Mouse (Mus musculus): ENCODE measurements around the gene Cadps. TPM values are rescaled to one million over a fixed set of nuclear protein-coding genes. Genes with fewer than 3 reads are reported as not detected.

Cadps gene
- polyA plus RNA-seq, 1 experiment from 2014 or later = not detected

DNA sequence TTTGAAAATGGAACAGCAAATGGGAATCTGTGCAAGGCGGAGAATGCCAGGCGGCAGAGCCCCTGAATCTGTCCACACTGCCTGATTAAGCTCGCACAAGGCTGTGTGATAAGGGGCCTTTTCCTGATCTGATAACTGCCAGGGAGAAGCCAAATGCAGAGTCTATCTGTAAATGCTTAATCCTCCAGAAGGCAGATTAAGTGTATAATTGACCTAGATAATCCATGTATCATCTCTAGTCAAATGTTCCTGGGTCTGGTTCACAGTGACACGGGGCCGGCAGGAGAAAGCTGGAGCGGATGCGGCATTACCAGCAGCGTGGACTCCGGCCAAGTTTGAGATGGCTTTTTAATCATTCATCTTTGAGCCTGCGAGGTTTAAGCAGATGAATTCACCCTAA is 416.3 kb downstream of the Cadps start:
- H3K27ac ChIP-seq (ENCODE audit: low read length) = no peak overlapping the region
- 69% methylated on average over 10 of the region's 10 CpGs for WGBS (ENCODE audit: insufficient replicate concordance)
- no peaks in the 10 kb centered on the region for H3K36me3 ChIP-seq (ENCODE audit: control insufficient read depth, insufficient read depth)
- H3K4me2 ChIP-seq (ENCODE audit: low read depth, low read length) = no peak overlapping the region
- no peaks in the 10 kb centered on the region for H3K9me3 ChIP-seq (replicated peaks; ENCODE audit: control insufficient read depth, low read length)
- no peak overlapping the region for H3K9ac ChIP-seq (ENCODE audit: low read depth, low read length)
- no peaks in the 10 kb centered on the region for H3K27me3 ChIP-seq (ENCODE audit: control insufficient read depth, insufficient read depth, low read depth, low read length)
- no peak overlapping the region for H3K4me3 ChIP-seq (ENCODE audit: low read depth, low read length)
- H3K4me1 ChIP-seq (ENCODE audit: control insufficient read depth, low read depth, low read length) = no peaks in the 10 kb centered on the region
- ATAC-seq (ENCODE audit: low read depth) = no peak

DNA sequence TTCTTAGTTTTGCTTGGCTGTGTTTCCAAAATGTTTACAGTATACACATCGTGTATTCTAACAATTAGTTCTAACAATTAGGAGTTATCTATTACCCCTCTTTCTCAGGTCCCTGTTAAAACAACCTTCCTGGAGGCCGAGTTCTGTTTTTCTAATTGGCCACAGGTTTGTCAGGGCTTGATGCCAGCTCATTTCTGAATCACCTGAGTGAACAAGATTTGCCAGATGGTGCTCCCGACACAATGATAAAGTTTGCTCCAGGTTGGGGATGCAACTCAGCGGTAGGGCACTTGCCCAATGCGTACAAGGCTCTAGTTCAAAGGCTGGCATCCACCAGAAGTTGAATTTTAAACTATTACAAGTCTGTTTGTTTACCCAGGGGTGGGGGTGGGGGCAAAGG is 417.7 kb downstream of the Cadps start:
- Histone ChIP-seq H3K27me3 (ENCODE audit: control insufficient read depth, insufficient read depth, low read depth, low read length) (no peaks in the 10 kb centered on the region), H3K27ac (ENCODE audit: low read length) (no peak overlapping the region), H3K4me2 (ENCODE audit: low read depth, low read length) (no peak overlapping the region), H3K9ac (ENCODE audit: low read depth, low read length) (no peak overlapping the region), H3K4me3 (ENCODE audit: low read depth, low read length) (no peak overlapping the region), H3K9me3 (replicated peaks; ENCODE audit: control insufficient read depth, low read length) (no peaks in the 10 kb centered on the region), H3K4me1 (ENCODE audit: control insufficient read depth, low read depth, low read length) (no peaks in the 10 kb centered on the region), H3K36me3 (ENCODE audit: control insufficient read depth, insufficient read depth) (no peaks in the 10 kb centered on the region)
- 43% methylated on average over 5 of the region's 5 CpGs for WGBS (ENCODE audit: insufficient replicate concordance)
- no peak for ATAC-seq (ENCODE audit: low read depth)

DNA sequence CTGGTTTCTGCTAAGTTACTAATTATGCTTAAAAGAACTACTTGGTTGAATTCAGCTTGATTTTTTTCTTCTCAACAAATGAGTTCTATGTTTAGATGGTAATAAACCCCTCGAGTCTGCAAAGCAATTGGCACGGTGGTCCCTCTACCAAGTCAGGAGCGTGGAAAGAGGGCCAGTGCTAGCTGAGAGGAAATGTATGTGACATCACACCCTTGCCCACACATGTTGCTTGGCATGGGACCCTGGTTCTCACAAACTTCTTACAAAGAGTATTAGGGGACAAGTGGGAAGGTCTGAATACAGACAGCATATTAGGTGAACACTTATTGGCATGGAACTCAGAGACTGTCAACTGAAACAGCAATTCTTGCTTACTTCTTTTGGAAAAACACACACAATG is 418.2 kb downstream of the Cadps start:
- no peaks in the 10 kb centered on the region for H3K4me1 ChIP-seq (ENCODE audit: control insufficient read depth, low read depth, low read length)
- no peak for ATAC-seq (ENCODE audit: low read depth)
- H3K27ac ChIP-seq (ENCODE audit: low read length) = no peak overlapping the region
- H3K9ac ChIP-seq (ENCODE audit: low read depth, low read length) = no peak overlapping the region
- H3K4me2 ChIP-seq (ENCODE audit: low read depth, low read length) = no peak overlapping the region
- no peaks in the 10 kb centered on the region for H3K27me3 ChIP-seq (ENCODE audit: control insufficient read depth, insufficient read depth, low read depth, low read length)
- no peaks in the 10 kb centered on the region for H3K9me3 ChIP-seq (replicated peaks; ENCODE audit: control insufficient read depth, low read length)
- WGBS (ENCODE audit: insufficient replicate concordance) = 60% methylated on average over 3 of the region's 3 CpGs
- no peak overlapping the region for H3K4me3 ChIP-seq (ENCODE audit: low read depth, low read length)
- H3K36me3 ChIP-seq (ENCODE audit: control insufficient read depth, insufficient read depth) = no peaks in the 10 kb centered on the region

DNA sequence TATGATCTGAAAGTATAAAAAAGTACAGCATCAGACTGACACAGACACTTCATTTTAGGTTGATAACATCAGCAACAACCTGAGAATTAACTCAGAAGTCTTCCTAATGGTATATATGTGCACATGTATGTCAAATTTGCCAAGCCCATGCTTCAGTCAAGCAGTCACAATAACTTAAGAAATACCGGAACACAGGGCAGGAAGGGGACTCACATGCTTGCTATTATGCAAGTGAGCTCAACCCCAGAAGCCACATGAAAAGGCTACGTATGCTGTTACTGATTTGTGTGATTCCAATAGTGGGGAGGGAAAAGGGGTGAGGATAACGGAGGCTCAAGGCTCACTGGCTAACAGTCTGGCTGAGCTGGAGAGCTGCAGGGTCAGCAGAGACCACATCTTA is 418.8 kb downstream of the Cadps start:
- no peaks in the 10 kb centered on the region for H3K9me3 ChIP-seq (replicated peaks; ENCODE audit: control insufficient read depth, low read length)
- no peak overlapping the region for H3K4me2 ChIP-seq (ENCODE audit: low read depth, low read length)
- H3K27me3 ChIP-seq (ENCODE audit: control insufficient read depth, insufficient read depth, low read depth, low read length) = no peaks in the 10 kb centered on the region
- no peak for ATAC-seq (ENCODE audit: low read depth)
- no peak overlapping the region for H3K9ac ChIP-seq (ENCODE audit: low read depth, low read length)
- no peaks in the 10 kb centered on the region for H3K4me1 ChIP-seq (ENCODE audit: control insufficient read depth, low read depth, low read length)
- WGBS (ENCODE audit: insufficient replicate concordance) = 53% methylated on average over 3 of the region's 3 CpGs
- H3K4me3 ChIP-seq (ENCODE audit: low read depth, low read length) = no peak overlapping the region
- no peaks in the 10 kb centered on the region for H3K36me3 ChIP-seq (ENCODE audit: control insufficient read depth, insufficient read depth)
- no peak overlapping the region for H3K27ac ChIP-seq (ENCODE audit: low read length)

DNA sequence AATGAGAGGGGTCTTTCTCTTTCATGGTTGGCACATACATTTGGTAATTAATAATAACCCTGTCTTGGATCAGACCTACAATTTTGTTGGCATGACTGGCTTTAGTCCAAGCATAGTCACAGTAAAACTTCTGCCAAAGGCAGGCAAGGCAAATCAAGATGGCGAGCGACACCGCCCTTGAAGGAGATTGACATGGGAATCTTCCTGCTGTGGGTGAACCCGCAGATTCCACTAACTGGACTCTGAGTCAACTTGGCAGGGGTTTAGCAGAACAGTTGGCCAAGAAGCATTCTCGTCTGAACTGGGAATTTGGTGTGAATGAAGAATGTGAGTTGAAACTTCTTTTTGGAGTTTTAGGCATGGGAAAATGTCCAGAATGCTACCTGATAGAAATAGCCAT is 422.8 kb downstream of the Cadps start:
- WGBS (ENCODE audit: insufficient replicate concordance) = 55% methylated on average over 5 of the region's 5 CpGs
- H3K9ac ChIP-seq (ENCODE audit: low read depth, low read length) = no peak overlapping the region
- H3K36me3 ChIP-seq (ENCODE audit: control insufficient read depth, insufficient read depth) = no peaks in the 10 kb centered on the region
- no peak overlapping the region for H3K27ac ChIP-seq (ENCODE audit: low read length)
- ATAC-seq (ENCODE audit: low read depth) = no peak
- no peaks in the 10 kb centered on the region for H3K9me3 ChIP-seq (replicated peaks; ENCODE audit: control insufficient read depth, low read length)
- H3K27me3 ChIP-seq (ENCODE audit: control insufficient read depth, insufficient read depth, low read depth, low read length) = no peaks in the 10 kb centered on the region
- no peak overlapping the region for H3K4me3 ChIP-seq (ENCODE audit: low read depth, low read length)
- H3K4me2 ChIP-seq (ENCODE audit: low read depth, low read length) = no peak overlapping the region
- H3K4me1 ChIP-seq (ENCODE audit: control insufficient read depth, low read depth, low read length) = no peaks in the 10 kb centered on the region

DNA sequence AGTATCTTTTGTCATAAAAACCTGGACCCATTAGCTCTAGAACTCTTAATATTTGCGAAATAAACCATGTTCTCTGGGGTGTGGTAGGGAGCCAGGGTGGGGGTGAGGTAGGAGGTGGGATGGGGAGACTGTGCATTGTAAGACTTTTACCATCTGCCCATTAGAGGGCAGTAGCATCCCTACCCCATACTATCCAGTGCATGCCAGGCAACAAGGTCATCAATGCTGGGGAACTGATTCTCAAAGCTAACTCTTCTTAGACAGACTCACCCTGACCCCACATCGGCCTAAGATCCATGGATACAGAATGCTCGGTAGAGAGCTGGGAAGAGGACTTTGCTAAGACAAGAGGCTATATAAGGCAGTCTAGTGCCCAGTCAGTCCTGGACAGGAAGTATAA is 425.3 kb downstream of the Cadps start:
- 51% methylated on average over 3 of the region's 3 CpGs for WGBS (ENCODE audit: insufficient replicate concordance)
- Histone ChIP-seq H3K4me1 (ENCODE audit: control insufficient read depth, low read depth, low read length) (no peaks in the 10 kb centered on the region), H3K27ac (ENCODE audit: low read length) (no peak overlapping the region), H3K4me3 (ENCODE audit: low read depth, low read length) (no peak overlapping the region), H3K36me3 (ENCODE audit: control insufficient read depth, insufficient read depth) (no peaks in the 10 kb centered on the region), H3K9me3 (replicated peaks; ENCODE audit: control insufficient read depth, low read length) (no peaks in the 10 kb centered on the region), H3K27me3 (ENCODE audit: control insufficient read depth, insufficient read depth, low read depth, low read length) (no peaks in the 10 kb centered on the region), H3K4me2 (ENCODE audit: low read depth, low read length) (no peak overlapping the region), H3K9ac (ENCODE audit: low read depth, low read length) (no peak overlapping the region)
- no peak for ATAC-seq (ENCODE audit: low read depth)

DNA sequence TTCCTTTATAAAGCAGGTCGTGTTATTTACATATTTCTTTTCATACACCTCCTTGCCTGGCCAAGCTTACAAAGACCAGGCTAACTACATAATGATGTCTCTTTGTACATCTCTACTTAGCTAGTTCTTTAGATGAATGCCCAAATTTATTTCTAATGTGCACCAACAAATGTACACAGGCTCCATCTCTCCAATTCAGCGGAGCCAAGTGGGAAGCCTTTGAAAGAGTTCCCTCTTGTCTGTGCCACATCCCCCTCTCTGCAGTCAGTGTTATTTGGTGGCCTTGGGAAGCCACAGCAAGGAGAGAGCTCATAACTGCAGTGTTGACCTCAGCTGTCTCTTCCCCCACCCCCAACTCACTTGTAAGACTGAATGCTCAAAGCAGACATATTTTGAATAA is 428.6 kb downstream of the Cadps start:
- no peaks in the 10 kb centered on the region for H3K4me1 ChIP-seq (ENCODE audit: control insufficient read depth, low read depth, low read length)
- no peaks in the 10 kb centered on the region for H3K36me3 ChIP-seq (ENCODE audit: control insufficient read depth, insufficient read depth)
- no peak for ATAC-seq (ENCODE audit: low read depth)

DNA sequence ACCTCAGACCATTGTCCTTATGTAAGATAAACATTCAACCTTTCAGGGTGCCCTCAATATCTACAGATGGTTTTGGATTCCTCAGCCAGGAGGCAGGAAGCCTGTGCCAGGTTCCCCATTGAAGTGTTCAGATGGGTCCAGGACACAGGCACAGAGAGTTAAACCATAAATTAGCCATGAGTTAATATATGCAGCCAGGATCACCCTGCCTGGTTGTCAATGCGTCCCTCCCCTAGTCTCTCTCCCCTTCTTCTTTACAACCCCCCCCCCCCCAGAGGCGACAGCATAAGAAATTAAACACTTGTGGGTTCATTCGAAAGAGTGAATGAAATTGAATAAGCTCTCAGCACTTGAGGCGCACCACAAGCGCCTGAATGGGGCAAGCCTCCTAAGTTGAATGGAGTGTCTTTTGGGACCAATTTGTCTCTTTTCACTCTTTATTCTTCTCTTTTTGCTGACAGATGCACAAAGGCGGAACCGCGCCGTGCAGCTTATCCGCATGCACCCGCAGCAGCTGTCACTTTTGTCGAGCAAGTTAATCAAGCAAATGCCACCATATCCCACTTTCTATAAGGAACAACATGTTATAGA is 429.5 kb downstream of the Cadps start:
- Histone ChIP-seq H3K36me3 (ENCODE audit: control insufficient read depth, insufficient read depth) (no peaks in the 10 kb centered on the region), H3K4me3 (ENCODE audit: low read depth, low read length) (no peak overlapping the region), H3K4me1 (ENCODE audit: control insufficient read depth, low read depth, low read length) (no peaks in the 10 kb centered on the region), H3K27ac (ENCODE audit: low read length) (no peak overlapping the region), H3K9me3 (replicated peaks; ENCODE audit: control insufficient read depth, low read length) (no peaks in the 10 kb centered on the region), H3K4me2 (ENCODE audit: low read depth, low read length) (no peak overlapping the region), H3K9ac (ENCODE audit: low read depth, low read length) (no peak overlapping the region), H3K27me3 (ENCODE audit: control insufficient read depth, insufficient read depth, low read depth, low read length) (no peaks in the 10 kb centered on the region)
- 56% methylated on average over 12 of the region's 12 CpGs for WGBS (ENCODE audit: insufficient replicate concordance)
- ATAC-seq (ENCODE audit: low read depth) = no peak

More for the DNA sequence above, 428.6 kb downstream of the Cadps start:
- Histone ChIP-seq H3K9ac (ENCODE audit: low read depth, low read length) (no peak overlapping the region), H3K27me3 (ENCODE audit: control insufficient read depth, insufficient read depth, low read depth, low read length) (no peaks in the 10 kb centered on the region), H3K27ac (ENCODE audit: low read length) (no peak overlapping the region), H3K9me3 (replicated peaks; ENCODE audit: control insufficient read depth, low read length) (no peaks in the 10 kb centered on the region), H3K4me3 (ENCODE audit: low read depth, low read length) (no peak overlapping the region), H3K4me2 (ENCODE audit: low read depth, low read length) (no peak overlapping the region)
- WGBS (ENCODE audit: insufficient replicate concordance) = 54% methylated on average over 2 of the region's 2 CpGs

DNA sequence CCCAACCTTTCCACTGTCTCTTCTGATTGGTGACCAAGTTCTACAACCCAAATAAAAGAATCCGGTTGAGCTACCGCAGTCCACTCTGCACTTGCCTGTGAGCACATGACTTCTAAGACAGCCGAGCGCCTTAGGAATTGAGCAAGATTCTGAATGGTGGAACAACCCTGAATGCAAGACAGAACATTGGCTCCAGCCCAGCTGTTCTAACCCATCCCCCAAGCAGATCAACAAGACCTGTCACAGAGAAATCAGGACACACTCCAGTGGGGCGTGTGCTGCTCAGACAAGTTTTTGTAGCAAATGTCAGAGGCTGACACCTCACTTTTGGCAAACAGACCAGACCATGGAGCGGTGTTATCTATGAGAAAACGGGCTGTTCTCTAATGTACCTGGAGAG is 431.7 kb downstream of the Cadps start:
- no peaks in the 10 kb centered on the region for H3K36me3 ChIP-seq (ENCODE audit: control insufficient read depth, insufficient read depth)
- no peaks in the 10 kb centered on the region for H3K27me3 ChIP-seq (ENCODE audit: control insufficient read depth, insufficient read depth, low read depth, low read length)
- no peak overlapping the region for H3K9ac ChIP-seq (ENCODE audit: low read depth, low read length)
- WGBS (ENCODE audit: insufficient replicate concordance) = 62% methylated on average over 7 of the region's 7 CpGs
- H3K4me3 ChIP-seq (ENCODE audit: low read depth, low read length) = no peak overlapping the region
- no peak for ATAC-seq (ENCODE audit: low read depth)
- H3K27ac ChIP-seq (ENCODE audit: low read length) = no peak overlapping the region
- H3K4me1 ChIP-seq (ENCODE audit: control insufficient read depth, low read depth, low read length) = no peaks in the 10 kb centered on the region
- no peak overlapping the region for H3K4me2 ChIP-seq (ENCODE audit: low read depth, low read length)
- no peaks in the 10 kb centered on the region for H3K9me3 ChIP-seq (replicated peaks; ENCODE audit: control insufficient read depth, low read length)
